Mouse (Mus musculus): ENCODE data around the gene Prkn. TPM values are rescaled to one million over a fixed set of nuclear protein-coding genes. Genes with fewer than 3 reads are reported as not detected.

Prkn gene
- polyA plus RNA-seq, 1 experiment from 2014 or later: 2.8 TPM

DNA sequence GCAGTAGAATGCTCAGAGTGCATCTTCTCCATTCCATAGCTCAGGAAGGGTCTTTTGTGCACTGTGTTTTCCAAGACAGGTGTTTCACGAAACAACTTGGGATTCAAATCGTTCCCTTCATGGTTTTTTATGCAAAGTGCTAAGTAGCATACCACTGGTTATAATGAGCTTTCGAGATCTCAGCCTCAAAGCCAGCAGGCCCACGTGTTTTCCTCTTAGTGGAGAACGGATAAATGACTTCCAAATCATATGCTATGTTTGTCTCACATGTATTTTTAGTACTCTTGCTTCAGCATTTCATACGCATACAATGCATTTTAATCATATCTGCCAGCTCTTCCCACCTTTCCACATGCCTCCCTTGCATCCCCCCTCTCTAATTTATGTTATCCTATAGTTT, 1021.0 kb downstream of the Prkn start:
- H3K4me2 ChIP-seq (replicated peaks): no peak overlapping the region
- H3K9ac ChIP-seq: no peak overlapping the region
- H3K4me3 ChIP-seq (replicated peaks): no peak overlapping the region
- H3K9me3 ChIP-seq (replicated peaks): no peaks in the 10 kb centered on the region
- ATAC-seq (ENCODE audit: insufficient number of reproducible peaks, low FRiP score, low TSS enrichment, low read depth): no peak
- H3K27me3 ChIP-seq: no peaks in the 10 kb centered on the region
- H3K4me1 ChIP-seq: no peaks in the 10 kb centered on the region
- H3K36me3 ChIP-seq: no peaks in the 10 kb centered on the region
- WGBS: 87% methylated on average over 6 of the region's 6 CpGs
- H3K27ac ChIP-seq (replicated peaks): no peak overlapping the region

DNA sequence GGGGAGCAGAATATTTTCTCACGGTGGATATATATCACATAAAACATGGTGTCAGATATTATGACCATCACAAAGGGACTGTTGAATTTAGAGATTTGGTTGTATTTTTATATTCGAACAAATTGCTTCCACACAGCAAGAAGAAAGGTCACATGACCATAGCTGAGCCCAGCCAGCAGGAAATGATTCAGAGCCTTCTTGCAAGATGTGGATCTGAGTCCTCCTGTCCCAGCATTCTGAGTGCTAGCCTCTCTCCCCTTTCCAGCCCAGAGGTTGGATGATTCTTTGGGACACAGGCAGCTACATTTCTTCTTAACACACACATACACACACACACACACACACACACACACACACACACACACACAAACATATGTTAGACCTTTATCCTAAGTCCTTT, 1022.2 kb downstream of the Prkn start:
- no peaks in the 10 kb centered on the region for H3K4me1 ChIP-seq
- H3K4me2 ChIP-seq (replicated peaks): no peak overlapping the region
- no peaks in the 10 kb centered on the region for H3K9me3 ChIP-seq (replicated peaks)
- no peak overlapping the region for H3K9ac ChIP-seq
- no peaks in the 10 kb centered on the region for H3K36me3 ChIP-seq
- no peak overlapping the region for H3K27ac ChIP-seq (replicated peaks)
- no peak overlapping the region for H3K4me3 ChIP-seq (replicated peaks)
- ATAC-seq (ENCODE audit: insufficient number of reproducible peaks, low FRiP score, low TSS enrichment, low read depth): no peak
- WGBS: 71% methylated on average over 2 of the region's 2 CpGs
- no peaks in the 10 kb centered on the region for H3K27me3 ChIP-seq

DNA sequence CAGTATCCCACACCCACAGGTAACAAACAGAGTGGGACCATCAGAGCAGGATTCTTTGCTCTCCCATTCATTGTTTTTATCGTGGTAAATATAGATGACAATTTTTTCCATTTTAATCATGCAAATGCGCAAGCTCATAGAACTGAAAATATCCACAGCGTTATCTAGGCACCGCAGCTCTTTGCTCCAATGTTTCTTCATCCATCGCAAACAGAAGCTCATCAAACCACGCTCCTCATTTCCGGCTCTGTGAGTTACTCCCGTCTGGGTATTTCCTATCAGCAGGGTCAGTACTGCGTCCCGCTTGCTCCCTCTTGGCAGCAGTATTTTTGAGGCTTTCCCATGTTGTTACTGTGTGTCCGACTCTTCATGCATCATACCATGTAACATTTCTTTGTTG, 1022.8 kb downstream of the Prkn start:
- Histone ChIP-seq H3K4me1 (no peaks in the 10 kb centered on the region), H3K4me2 (replicated peaks) (no peak overlapping the region), H3K27ac (replicated peaks) (no peak overlapping the region), H3K36me3 (no peaks in the 10 kb centered on the region), H3K27me3 (no peaks in the 10 kb centered on the region), H3K9ac (no peak overlapping the region), H3K9me3 (replicated peaks) (no peaks in the 10 kb centered on the region), H3K4me3 (replicated peaks) (no peak overlapping the region)
- whole genome bisulfite sequencing: 93% methylated on average over 11 of the region's 11 CpGs
- no peak for ATAC-seq (ENCODE audit: insufficient number of reproducible peaks, low FRiP score, low TSS enrichment, low read depth)

DNA sequence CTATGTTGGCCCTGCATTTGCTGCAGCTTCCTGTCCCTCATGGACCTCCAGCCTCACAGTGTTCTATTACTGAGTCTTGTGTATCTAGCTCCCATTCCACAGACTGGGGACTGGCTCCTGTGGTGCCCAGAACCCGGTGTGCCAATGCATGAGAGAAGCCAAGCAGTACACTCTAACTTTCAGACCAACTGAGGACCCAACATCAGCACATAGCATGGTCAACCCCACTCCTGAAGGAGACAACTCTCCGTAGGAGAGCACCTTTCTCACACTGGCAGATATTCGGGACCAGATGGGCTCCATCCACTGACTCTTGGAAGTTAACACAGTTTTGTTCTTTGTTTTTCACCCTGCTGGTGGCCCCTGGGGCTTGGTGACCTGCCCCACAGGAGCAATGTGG, 1026.0 kb downstream of the Prkn start:
- Histone ChIP-seq H3K27ac (replicated peaks) (no peak overlapping the region), H3K9ac (no peak overlapping the region), H3K4me2 (replicated peaks) (no peak overlapping the region), H3K36me3 (no peaks in the 10 kb centered on the region), H3K27me3 (no peaks in the 10 kb centered on the region), H3K4me1 (no peaks in the 10 kb centered on the region), H3K9me3 (replicated peaks) (no peaks in the 10 kb centered on the region), H3K4me3 (replicated peaks) (no peak overlapping the region)
- WGBS: 81% methylated on average over 3 of the region's 3 CpGs
- no peak for ATAC-seq (ENCODE audit: insufficient number of reproducible peaks, low FRiP score, low TSS enrichment, low read depth)

DNA sequence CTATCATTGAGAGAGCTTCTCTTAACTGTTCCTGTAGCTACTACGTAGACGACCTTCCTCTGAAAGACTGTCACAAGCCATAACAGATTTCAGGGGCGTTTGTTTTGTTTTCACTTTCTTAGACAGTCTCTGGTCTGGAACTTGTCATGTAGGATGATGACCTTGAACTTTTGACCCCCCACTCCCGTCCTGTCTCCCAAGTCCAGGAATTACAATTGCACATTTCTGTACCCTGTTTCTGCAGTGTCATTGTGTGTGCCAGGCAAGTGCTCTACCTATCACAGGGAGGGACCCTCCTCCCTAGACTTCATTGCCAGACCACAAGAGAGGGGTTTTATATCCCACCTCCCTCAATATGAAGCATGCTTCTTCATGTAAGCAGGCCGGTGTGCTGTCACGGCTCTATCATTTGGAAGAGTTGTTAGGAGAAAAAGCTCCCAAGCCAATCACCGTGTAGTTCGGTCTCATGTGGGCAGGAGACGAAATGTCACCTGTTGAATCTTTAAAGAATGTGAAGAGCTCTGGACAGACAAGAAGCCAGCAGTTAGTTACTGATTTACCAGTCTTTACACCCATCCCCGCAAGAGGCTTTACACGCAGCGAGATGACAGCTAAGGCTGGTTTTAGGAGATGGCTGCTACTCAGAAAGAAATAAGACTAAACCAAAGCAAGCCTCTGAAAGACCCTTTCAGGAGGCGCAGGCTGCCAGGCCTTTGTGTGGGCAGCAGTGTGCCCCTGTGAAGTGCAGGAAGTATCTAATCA, 1027.3 kb downstream of the Prkn start:
- WGBS: 67% methylated on average over 13 of the region's 13 CpGs
- no peaks in the 10 kb centered on the region for H3K27me3 ChIP-seq
- no peaks in the 10 kb centered on the region for H3K9me3 ChIP-seq (replicated peaks)
- no peaks in the 10 kb centered on the region for H3K4me1 ChIP-seq
- no peak overlapping the region for H3K9ac ChIP-seq
- no peak overlapping the region for H3K4me2 ChIP-seq (replicated peaks)
- no peaks in the 10 kb centered on the region for H3K36me3 ChIP-seq
- no peak overlapping the region for H3K27ac ChIP-seq (replicated peaks)
- ATAC-seq (ENCODE audit: insufficient number of reproducible peaks, low FRiP score, low TSS enrichment, low read depth): no peak
- no peak overlapping the region for H3K4me3 ChIP-seq (replicated peaks)

DNA sequence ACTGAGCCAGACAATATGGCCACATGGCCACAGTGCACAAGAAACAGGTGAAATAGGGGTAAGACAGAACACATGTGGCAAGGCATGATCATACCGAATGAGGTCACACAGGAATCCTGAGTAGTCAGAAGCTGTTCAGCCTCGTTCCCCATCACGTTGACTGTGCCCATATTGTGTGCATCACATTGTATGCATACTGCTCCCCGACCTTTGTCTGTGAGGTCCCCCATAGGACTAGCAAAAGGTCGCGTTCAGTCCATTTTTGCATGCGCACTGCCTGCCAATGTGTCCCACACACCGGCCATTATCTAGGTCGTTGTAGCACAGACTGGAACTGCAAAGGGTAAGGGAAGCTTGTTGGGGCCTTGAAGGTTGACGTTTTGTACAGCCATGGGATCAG, 1030.4 kb downstream of the Prkn start:
- H3K4me3 ChIP-seq (replicated peaks): no peak overlapping the region
- H3K27me3 ChIP-seq: no peaks in the 10 kb centered on the region
- H3K9ac ChIP-seq: no peak overlapping the region
- no peak overlapping the region for H3K27ac ChIP-seq (replicated peaks)
- no peaks in the 10 kb centered on the region for H3K36me3 ChIP-seq
- ATAC-seq (ENCODE audit: insufficient number of reproducible peaks, low FRiP score, low TSS enrichment, low read depth): no peak
- H3K4me1 ChIP-seq: no peaks in the 10 kb centered on the region
- no peaks in the 10 kb centered on the region for H3K9me3 ChIP-seq (replicated peaks)
- no peak overlapping the region for H3K4me2 ChIP-seq (replicated peaks)
- WGBS: 88% methylated on average over 10 of the region's 10 CpGs

DNA sequence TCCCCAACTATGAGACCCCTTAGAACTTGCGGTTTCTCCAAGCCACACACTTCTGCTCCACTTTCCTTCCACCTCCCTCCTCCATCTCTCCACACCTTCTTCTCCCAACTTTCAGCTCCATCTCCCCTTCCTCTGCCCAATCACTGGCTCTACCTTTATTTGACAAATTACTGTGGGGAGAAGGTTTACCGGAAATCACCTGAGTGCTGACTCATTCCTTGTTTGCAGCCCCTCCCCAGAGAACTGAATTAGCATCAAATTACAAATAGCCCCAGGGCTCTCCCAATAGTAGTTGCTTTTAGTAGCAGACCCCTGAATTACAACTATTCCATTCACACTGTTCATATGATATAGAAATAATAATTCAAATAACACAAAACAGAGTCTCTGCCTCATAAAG, 1036.1 kb downstream of the Prkn start:
- Histone ChIP-seq H3K36me3 (no peaks in the 10 kb centered on the region), H3K27ac (replicated peaks) (no peak overlapping the region), H3K4me1 (no peaks in the 10 kb centered on the region), H3K9me3 (replicated peaks) (no peaks in the 10 kb centered on the region), H3K9ac (no peak overlapping the region), H3K27me3 (no peaks in the 10 kb centered on the region), H3K4me2 (replicated peaks) (no peak overlapping the region), H3K4me3 (replicated peaks) (no peak overlapping the region)
- 59% methylated on average over 2 of the region's 2 CpGs for WGBS
- ATAC-seq (ENCODE audit: insufficient number of reproducible peaks, low FRiP score, low TSS enrichment, low read depth): no peak

DNA sequence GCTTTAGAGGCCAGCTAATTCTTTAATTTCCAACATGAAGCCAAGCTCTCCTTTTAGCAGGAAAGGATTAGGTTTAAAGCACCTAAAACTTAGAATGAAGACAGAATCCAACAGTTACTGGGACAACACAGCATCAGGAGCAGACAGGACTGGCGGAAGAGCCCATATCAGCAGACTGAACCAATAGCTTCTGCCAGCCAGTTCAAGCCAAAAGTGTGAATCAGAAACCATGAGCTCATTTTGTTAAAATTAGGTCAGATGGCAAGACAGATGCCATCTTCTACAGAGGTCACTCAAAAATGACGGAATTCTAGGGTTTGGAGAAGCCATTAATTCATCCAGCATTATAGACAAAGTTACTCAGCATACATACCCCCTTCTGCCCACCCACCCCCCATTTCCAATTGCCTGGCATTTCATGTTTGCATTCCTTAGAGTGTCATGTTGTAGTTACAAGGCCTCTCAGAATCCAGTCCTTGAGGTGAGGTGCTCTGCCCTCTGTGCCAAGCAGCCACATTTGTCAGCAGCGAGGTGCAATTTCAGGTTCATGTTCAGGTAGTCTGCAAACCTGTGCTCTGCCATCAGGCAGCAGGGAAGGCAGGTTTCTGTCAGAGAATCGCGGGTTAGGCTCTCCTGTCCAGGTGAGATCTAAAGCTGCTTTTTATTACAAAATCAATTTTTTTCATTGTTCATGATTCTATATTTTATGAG, 1041.1 kb downstream of the Prkn start:
- WGBS: 88% methylated on average over 5 of the region's 5 CpGs
- no peak overlapping the region for H3K27ac ChIP-seq (replicated peaks)
- no peaks in the 10 kb centered on the region for H3K4me1 ChIP-seq
- H3K4me3 ChIP-seq (replicated peaks): no peak overlapping the region
- no peak overlapping the region for H3K9ac ChIP-seq
- no peak for ATAC-seq (ENCODE audit: insufficient number of reproducible peaks, low FRiP score, low TSS enrichment, low read depth)
- no peaks in the 10 kb centered on the region for H3K36me3 ChIP-seq
- no peaks in the 10 kb centered on the region for H3K9me3 ChIP-seq (replicated peaks)
- H3K27me3 ChIP-seq: no peaks in the 10 kb centered on the region
- no peak overlapping the region for H3K4me2 ChIP-seq (replicated peaks)

DNA sequence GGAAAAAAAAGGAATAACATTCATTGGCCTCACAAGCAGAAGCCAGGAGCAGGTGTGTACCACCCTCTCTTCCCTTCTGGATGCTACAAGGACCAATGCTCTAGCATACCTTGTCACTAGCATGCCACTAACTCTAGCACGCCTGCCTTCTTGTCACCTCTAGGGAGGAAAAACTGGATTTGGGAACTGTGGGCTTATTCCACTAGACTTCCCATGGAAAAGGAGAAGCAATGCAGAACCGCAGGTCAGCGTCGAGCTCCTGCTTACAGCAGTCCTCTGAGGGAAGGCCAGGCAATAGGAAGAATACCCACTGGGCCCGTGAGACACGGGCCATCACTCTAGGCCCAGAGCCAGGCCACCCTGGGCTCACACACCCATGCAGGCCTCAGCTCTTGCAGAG, 1045.4 kb downstream of the Prkn start:
- H3K9ac ChIP-seq: no peak overlapping the region
- H3K9me3 ChIP-seq (replicated peaks): no peaks in the 10 kb centered on the region
- no peak overlapping the region for H3K4me3 ChIP-seq (replicated peaks)
- H3K27me3 ChIP-seq: no peaks in the 10 kb centered on the region
- no peak overlapping the region for H3K27ac ChIP-seq (replicated peaks)
- no peak overlapping the region for H3K4me2 ChIP-seq (replicated peaks)
- ATAC-seq (ENCODE audit: insufficient number of reproducible peaks, low FRiP score, low TSS enrichment, low read depth): no peak
- H3K36me3 ChIP-seq: no peaks in the 10 kb centered on the region
- H3K4me1 ChIP-seq: no peaks in the 10 kb centered on the region
- WGBS: 86% methylated on average over 6 of the region's 6 CpGs

DNA sequence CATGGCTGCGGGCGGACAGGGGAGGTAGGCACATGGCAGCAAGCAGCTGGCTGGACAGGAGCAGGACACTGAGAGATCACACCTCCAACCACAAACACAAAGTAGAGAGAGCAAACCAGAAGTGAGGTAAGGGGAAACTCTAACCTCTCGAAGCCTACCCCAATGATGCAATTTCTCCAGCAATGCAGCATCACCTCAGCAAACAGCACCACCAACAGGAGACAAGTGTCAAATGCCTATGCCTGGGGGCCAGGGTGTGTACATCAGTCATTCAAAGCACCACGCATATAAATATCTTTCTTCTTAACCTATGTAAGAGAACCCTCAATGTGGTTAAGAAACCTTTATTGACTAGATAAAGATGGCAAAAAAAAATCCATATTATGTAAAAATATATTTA, 1046.8 kb downstream of the Prkn start:
- H3K4me1 ChIP-seq: no peaks in the 10 kb centered on the region
- ATAC-seq (ENCODE audit: insufficient number of reproducible peaks, low FRiP score, low TSS enrichment, low read depth): no peak
- H3K4me2 ChIP-seq (replicated peaks): no peak overlapping the region
- no peaks in the 10 kb centered on the region for H3K27me3 ChIP-seq
- 72% methylated on average over 4 of the region's 4 CpGs for WGBS
- H3K36me3 ChIP-seq: no peaks in the 10 kb centered on the region
- H3K9ac ChIP-seq: no peak overlapping the region
- no peaks in the 10 kb centered on the region for H3K9me3 ChIP-seq (replicated peaks)
- no peak overlapping the region for H3K27ac ChIP-seq (replicated peaks)
- no peak overlapping the region for H3K4me3 ChIP-seq (replicated peaks)

DNA sequence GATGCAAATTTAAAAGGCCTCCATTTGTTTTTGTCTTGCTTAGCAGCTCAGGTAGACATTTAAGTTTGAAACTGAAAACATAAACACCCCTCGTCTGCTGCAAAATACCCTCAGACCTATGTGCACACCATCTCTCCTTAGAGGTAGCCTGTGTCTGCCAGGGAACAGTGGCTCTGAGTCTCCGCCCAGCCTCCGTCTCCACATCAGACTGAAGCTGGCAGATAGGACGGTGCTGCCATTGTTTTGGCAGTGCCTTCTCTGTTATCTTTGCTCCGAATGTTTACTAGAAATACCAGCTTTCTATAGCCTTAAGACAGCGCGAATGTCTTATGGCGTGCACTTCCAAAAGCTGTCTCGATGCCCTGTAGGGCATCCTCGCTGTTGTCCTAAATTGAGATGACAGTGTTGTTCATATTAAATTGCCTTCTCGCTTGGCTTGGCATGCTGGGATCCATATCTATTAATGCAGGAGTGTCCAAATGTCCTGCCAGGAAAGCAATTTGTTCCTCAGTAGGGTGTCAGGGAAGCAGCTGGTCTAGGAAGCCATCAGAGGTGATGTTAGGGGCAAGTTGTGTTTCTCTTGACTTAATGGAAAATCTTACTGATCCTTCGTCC, 1047.5 kb downstream of the Prkn start:
- no peak for ATAC-seq (ENCODE audit: insufficient number of reproducible peaks, low FRiP score, low TSS enrichment, low read depth)
- Histone ChIP-seq H3K27me3 (no peaks in the 10 kb centered on the region), H3K4me3 (replicated peaks) (no peak overlapping the region), H3K4me2 (replicated peaks) (no peak overlapping the region), H3K36me3 (no peaks in the 10 kb centered on the region), H3K9me3 (replicated peaks) (no peaks in the 10 kb centered on the region), H3K27ac (replicated peaks) (no peak overlapping the region), H3K9ac (no peak overlapping the region), H3K4me1 (no peaks in the 10 kb centered on the region)
- WGBS: 82% methylated on average over 12 of the region's 12 CpGs
